Mouse (Mus musculus) adrenal gland, postnatal 0 days (tissue): ENCODE results near the gene Mrm3. TPM values are rescaled to one million over a fixed set of nuclear protein-coding genes. Genes with fewer than 3 reads are reported as not detected.

Source experiments
- polyA plus RNA-seq: library from polyadenylated mRNA; unstranded; fragments of >200 nt; fragmentation: Nextera tagmentation; extraction: Ambion mirVana; gene quantifications from 2 replicates; pipeline ENCODE4 v1.2.1, GENCODE M21; 2015

The Mrm3 gene
- polyA plus RNA-seq = 11.7 and 20.3 TPM in 2 replicates

DNA sequence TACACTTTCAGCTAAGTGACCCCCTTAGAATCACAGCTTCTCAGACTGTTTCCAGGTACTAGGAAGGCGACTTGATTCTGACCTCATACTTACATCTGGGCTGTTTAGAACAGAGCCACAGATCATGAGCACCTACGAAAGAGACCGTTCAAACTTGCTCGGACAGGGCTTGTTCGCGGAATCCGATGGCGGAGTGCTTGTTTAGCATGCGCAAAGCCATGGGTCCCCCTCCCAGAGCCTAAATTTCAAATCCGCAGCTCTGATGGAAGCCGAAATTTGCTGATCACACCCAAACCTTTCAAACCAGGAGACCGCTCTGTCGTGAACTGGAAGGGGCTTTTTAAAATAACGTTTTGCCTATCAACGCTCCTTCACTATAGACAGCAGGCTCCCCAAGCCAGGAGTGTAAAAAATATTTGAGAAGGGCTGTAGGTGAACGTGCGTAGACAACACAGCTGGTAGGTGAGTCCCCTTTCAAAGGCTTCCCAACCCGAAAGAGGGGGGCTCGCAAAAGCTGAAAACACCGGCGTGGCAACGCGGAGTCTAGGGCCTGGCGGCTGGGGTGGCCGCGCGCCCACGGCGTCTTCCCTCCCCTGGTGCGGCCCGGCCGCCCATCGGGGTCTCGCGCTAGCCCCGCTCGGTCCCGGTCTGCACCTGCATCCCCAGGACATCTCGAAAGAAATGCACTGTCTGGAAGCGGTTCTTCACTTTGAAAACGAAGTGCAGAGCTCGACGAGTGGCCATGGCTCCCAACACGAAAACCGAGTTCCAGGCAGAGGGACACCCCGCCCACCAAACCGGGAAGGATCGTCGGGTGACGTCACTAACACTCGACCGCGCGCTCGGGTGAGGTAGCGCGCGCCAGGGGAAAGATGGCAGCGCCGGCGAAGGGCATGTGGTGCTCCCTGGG lies at the start of gene Mrm3, which contains the start of gene Glod4:
Mrm3 (plus strand) TSS at position 815 of the 910 bp plus-strand sequence.
Glod4 (minus strand) TSS at position 825 of the 910 bp plus-strand sequence.

GRCm38 (mm10) chr11:76217390-76217800 lies 26.1 kb upstream of the Mrm3 start, which contains the start of the genes Dbil5 and Gemin4:
Dbil5 (plus strand) TSS chr11:76217608.
Gemin4 (minus strand) TSS chr11:76217664.

Other genes with a start within 250 kb of the Mrm3 start
- not detected in 2 replicates for gene 1700016K19Rik, start 243.8 kb upstream of the Mrm3 start, polyA plus RNA-seq
- gene Rflnb, start 215.9 kb upstream of the Mrm3 start, polyA plus RNA-seq = 16.5 and 19.6 TPM in 2 replicates
- gene Vps53, start 64.1 kb upstream of the Mrm3 start, polyA plus RNA-seq = 28.5 and 37.6 TPM in 2 replicates
- gene Fam57a, start 64.0 kb upstream of the Mrm3 start, polyA plus RNA-seq = 10.9 and 16.7 TPM in 2 replicates
- gene Dbil5, start 26.1 kb upstream of the Mrm3 start, polyA plus RNA-seq = 1.2 and 1.4 TPM in 2 replicates
- gene Gemin4, start 26.1 kb upstream of the Mrm3 start, polyA plus RNA-seq = 7.8 and 12.8 TPM in 2 replicates
- 202 and 224 TPM in 2 replicates for gene Glod4, start within 50 bp of the Mrm3 start, polyA plus RNA-seq
- 19.3 and 22.1 TPM in 2 replicates for gene Nxn, start 155.4 kb downstream of the Mrm3 start, polyA plus RNA-seq
- gene Timm22, start 163.2 kb downstream of the Mrm3 start, polyA plus RNA-seq = 129 and 131 TPM in 2 replicates